Mouse (Mus musculus) heart, postnatal 0 days (tissue): ENCODE measurements at regions not wholly inside any gene's neighbourhood (a gene's known extent, or its start where the extent isn't known, plus 50 kb on each side); places are given as distances from the start of the nearest gene placed in this dataset.

Source experiments
- ATAC-seq: fragments of 200-750 bp; cut with Nextera tagmentation; 2 replicates; pipeline ENCODE4 v1.8.0; 2017; ENCODE audit warnings: low read depth, moderate number of reproducible peaks, moderate library complexity; ENCODE audit not compliant: insufficient read depth
- DNase-seq: peaks from one replicate; pipeline ENCODE4 v3.0.0-alpha.2; 2016; ENCODE audit warnings: low spot score
- H3K27ac ChIP-seq: fragments of 300-500 bp; sonication (generic); 2 replicates; pipeline ENCODE4 v1.5.1; 2014; ENCODE audit warnings: low read depth, mild to moderate bottlenecking
- H3K27me3 ChIP-seq: fragments of 300-500 bp; sonication (generic); 2 replicates; pipeline ENCODE4 v1.6.1; 2014; ENCODE audit warnings: low read length, mixed read lengths; ENCODE audit not compliant: control insufficient read depth, insufficient read depth
- H3K36me3 ChIP-seq: fragments of 300-500 bp; sonication (generic); replicated peaks from 2 replicates; pipeline ENCODE4 v1.6.1; 2014; ENCODE audit warnings: low read length, mixed read lengths; ENCODE audit not compliant: control insufficient read depth, insufficient read depth
- H3K4me1 ChIP-seq: fragments of 300-500 bp; sonication (generic); 2 replicates; pipeline ENCODE4 v1.6.1; 2014; ENCODE audit warnings: antibody characterized with exemption; ENCODE audit not compliant: control insufficient read depth, insufficient read depth
- H3K4me2 ChIP-seq: fragments of 300-500 bp; sonication (generic); 2 replicates; pipeline ENCODE4 v1.6.1; 2014; ENCODE audit warnings: low read depth, mild to moderate bottlenecking, low read length, moderate library complexity
- H3K4me3 ChIP-seq: fragments of 300-500 bp; sonication (generic); 2 replicates; pipeline ENCODE4 v1.5.1; 2014; ENCODE audit warnings: low read depth, low read length
- H3K9ac ChIP-seq: fragments of 300-500 bp; sonication (generic); replicated peaks from 2 replicates; pipeline ENCODE4 v1.6.1; 2014; ENCODE audit warnings: low read depth, low read length, mixed read lengths
- H3K9me3 ChIP-seq: fragments of 300-500 bp; sonication (generic); replicated peaks from 2 replicates; pipeline ENCODE4 v1.6.1; 2016; ENCODE audit warnings: low read length; ENCODE audit not compliant: control insufficient read depth
- CTCF ChIP-seq: IDR thresholded peaks from 2 replicates; pipeline ENCODE4 v1.5.1; 2016; ENCODE audit warnings: antibody characterized with exemption, control low read depth, low read depth
- EP300 ChIP-seq: IDR thresholded peaks from 2 replicates; pipeline ENCODE4 v1.6.1; 2016; ENCODE audit warnings: antibody characterized with exemption, low read depth
- WGBS: fragments of 180-500 bp; shearing (Covaris S2); extraction: QIAGEN DNeasy Blood & Tissue Kit; methylation state at CpG from one replicate; pipeline ENCODE4 v1.1.7; 2014; 5-methylcytosine and 5-hydroxymethylcytosine counted together

- 74% methylated on average over 7 of the region's 7 CpGs for WGBS
- Histone ChIP-seq H3K9me3 (no peaks in the 10 kb centered on the region), H3K9ac (no peak overlapping the region)
Observed at GRCm38 (mm10) chr6:118285246-118285645, 87.7 kb upstream of the Ret start.

GRCm38 (mm10) chr6:118283949-118284568 is 86.5 kb upstream of the Ret start:
- no peak overlapping the region for H3K27ac ChIP-seq
- ATAC-seq = no peak
- H3K9ac ChIP-seq = no peak overlapping the region
- no peaks in the 10 kb centered on the region for H3K4me1 ChIP-seq
- no peaks in the 10 kb centered on the region for H3K27me3 ChIP-seq
- no peak for DNase-seq
- no peak overlapping the region for H3K4me3 ChIP-seq
- H3K9me3 ChIP-seq = no peaks in the 10 kb centered on the region
- no peak overlapping the region for H3K4me2 ChIP-seq
- no peak for TF ChIP-seq CTCF
- TF ChIP-seq EP300 = no peak
- 84% methylated on average over 13 of the region's 13 CpGs for WGBS
- H3K36me3 ChIP-seq = no peaks in the 10 kb centered on the region

More at GRCm38 (mm10) chr6:118285246-118285645, 87.7 kb upstream of the Ret start:
- H3K36me3 ChIP-seq = no peaks in the 10 kb centered on the region
- no peak overlapping the region for H3K4me3 ChIP-seq
- H3K4me1 ChIP-seq = no peaks in the 10 kb centered on the region
- no peak overlapping the region for H3K27ac ChIP-seq
- TF ChIP-seq EP300 = no peak
- TF ChIP-seq CTCF = no peak
- ATAC-seq (no peak), DNase-seq (no peak)
- no peaks in the 10 kb centered on the region for H3K27me3 ChIP-seq
- no peak overlapping the region for H3K4me2 ChIP-seq

GRCm38 (mm10) chr6:118263951-118264350 is 66.4 kb upstream of the Ret start:
- DNase-seq (no peak), ATAC-seq (no peak)
- no peaks in the 10 kb centered on the region for H3K36me3 ChIP-seq
- WGBS = 54% methylated on average over 6 of the region's 6 CpGs
- H3K4me1 ChIP-seq = no peaks in the 10 kb centered on the region
- no peak for TF ChIP-seq CTCF
- TF ChIP-seq EP300 = no peak
- H3K9ac ChIP-seq = no peak overlapping the region
- H3K4me3 ChIP-seq = no peak overlapping the region
- no peak overlapping the region for H3K4me2 ChIP-seq
- no peaks in the 10 kb centered on the region for H3K27me3 ChIP-seq
- no peaks in the 10 kb centered on the region for H3K9me3 ChIP-seq
- H3K27ac ChIP-seq = no peak overlapping the region

DNA sequence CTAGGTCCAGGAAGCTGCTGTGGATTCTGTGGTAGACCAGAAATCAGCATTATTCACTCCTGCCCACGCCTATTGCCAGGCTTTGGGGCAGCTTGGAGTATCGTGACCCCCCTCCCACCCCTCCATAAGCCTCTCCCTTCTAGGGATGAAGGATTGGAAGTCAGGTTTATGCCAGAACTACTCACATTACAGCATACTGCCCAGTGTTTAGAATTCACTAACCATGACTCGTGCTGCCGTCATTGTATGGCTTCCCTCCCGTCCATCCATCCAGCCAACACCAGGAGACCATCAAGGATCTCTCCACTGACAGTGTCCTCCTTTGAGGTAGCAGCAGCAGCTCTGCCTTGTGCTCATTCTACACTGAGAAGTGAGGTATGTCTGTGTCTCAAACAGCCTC is 62.4 kb upstream of the Ret start:
- TF ChIP-seq EP300 = no peak
- TF ChIP-seq CTCF = no peak
- H3K36me3 ChIP-seq = no peaks in the 10 kb centered on the region
- no peaks in the 10 kb centered on the region for H3K27me3 ChIP-seq
- DNase-seq = no peak
- no peaks in the 10 kb centered on the region for H3K4me1 ChIP-seq
- H3K4me2 ChIP-seq = no peak overlapping the region
- H3K9me3 ChIP-seq = no peaks in the 10 kb centered on the region
- no peak overlapping the region for H3K4me3 ChIP-seq
- H3K9ac ChIP-seq = no peak overlapping the region
- WGBS = 78% methylated on average over 5 of the region's 5 CpGs
- ATAC-seq = no peak
- no peak overlapping the region for H3K27ac ChIP-seq

DNA sequence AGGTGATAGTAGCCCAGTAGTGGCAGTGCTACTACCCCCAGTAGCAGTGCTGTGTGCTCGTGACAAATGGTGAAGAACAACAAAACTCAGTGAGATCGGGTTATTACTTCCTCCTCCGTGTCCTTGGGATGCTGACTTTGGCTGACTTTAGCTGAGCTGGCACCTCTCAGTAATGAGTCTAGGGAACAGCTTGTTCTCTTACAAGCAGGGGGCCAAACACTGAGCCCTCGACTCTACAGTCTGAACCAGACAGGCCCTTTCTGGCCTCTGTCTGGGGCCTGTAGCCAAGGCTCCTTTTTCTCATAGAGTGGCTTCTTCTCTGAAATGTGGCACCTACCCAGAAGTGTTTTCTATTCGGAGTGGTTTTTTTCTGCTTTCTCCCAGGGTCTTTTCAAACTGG is 57.4 kb upstream of the Ret start:
- DNase-seq (no peak), ATAC-seq (no peak)
- no peaks in the 10 kb centered on the region for H3K27me3 ChIP-seq
- no peak overlapping the region for H3K9ac ChIP-seq
- TF ChIP-seq CTCF (no peak), EP300 (no peak)
- no peaks in the 10 kb centered on the region for H3K9me3 ChIP-seq
- H3K36me3 ChIP-seq = no peaks in the 10 kb centered on the region
- no peaks in the 10 kb centered on the region for H3K4me1 ChIP-seq
- H3K4me2 ChIP-seq = no peak overlapping the region
- no peak overlapping the region for H3K4me3 ChIP-seq
- no peak overlapping the region for H3K27ac ChIP-seq
- 66% methylated on average over 5 of the region's 5 CpGs for WGBS

DNA sequence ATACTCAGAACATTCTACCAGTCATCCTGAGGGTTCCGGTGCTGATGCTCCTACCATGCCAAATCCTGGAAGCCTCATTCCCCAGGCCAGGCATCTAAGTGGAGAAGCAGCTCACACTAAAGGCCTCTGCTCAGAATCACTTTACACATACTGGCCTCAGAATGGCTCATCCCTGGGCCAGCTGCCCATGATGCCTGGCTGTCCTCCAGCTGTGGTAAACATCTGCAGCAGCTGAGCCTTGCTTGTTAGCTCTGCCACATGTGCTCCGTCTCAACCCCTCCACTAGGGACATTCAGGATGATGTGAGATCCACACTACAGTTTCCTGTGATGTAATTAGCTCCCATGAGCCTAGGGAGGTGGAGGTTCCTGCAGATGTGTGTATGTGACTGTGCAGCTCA is 55.2 kb upstream of the Ret start:
- H3K36me3 ChIP-seq = no peaks in the 10 kb centered on the region
- ATAC-seq = no peak
- 74% methylated on average over 2 of the region's 2 CpGs for WGBS

More for the DNA sequence above, 55.2 kb upstream of the Ret start:
- no peak overlapping the region for H3K4me3 ChIP-seq
- no peaks in the 10 kb centered on the region for H3K9me3 ChIP-seq
- TF ChIP-seq CTCF (no peak), EP300 (no peak)
- no peak overlapping the region for H3K27ac ChIP-seq
- no peak overlapping the region for H3K9ac ChIP-seq
- H3K4me2 ChIP-seq = no peak overlapping the region
- no peaks in the 10 kb centered on the region for H3K4me1 ChIP-seq
- DNase-seq = no peak
- no peaks in the 10 kb centered on the region for H3K27me3 ChIP-seq
